Mouse (Mus musculus) cerebellum, postnatal 25 days (tissue): ENCODE measurements around the gene Tstd2.

Source experiments
- DNase-seq, 2 experiments: peaks; one replicate each; pipeline ENCODE4 v3.0.0; 2021; ENCODE audit warnings: mixed read lengths in 2 of 2

Gene Tstd2

DNA sequence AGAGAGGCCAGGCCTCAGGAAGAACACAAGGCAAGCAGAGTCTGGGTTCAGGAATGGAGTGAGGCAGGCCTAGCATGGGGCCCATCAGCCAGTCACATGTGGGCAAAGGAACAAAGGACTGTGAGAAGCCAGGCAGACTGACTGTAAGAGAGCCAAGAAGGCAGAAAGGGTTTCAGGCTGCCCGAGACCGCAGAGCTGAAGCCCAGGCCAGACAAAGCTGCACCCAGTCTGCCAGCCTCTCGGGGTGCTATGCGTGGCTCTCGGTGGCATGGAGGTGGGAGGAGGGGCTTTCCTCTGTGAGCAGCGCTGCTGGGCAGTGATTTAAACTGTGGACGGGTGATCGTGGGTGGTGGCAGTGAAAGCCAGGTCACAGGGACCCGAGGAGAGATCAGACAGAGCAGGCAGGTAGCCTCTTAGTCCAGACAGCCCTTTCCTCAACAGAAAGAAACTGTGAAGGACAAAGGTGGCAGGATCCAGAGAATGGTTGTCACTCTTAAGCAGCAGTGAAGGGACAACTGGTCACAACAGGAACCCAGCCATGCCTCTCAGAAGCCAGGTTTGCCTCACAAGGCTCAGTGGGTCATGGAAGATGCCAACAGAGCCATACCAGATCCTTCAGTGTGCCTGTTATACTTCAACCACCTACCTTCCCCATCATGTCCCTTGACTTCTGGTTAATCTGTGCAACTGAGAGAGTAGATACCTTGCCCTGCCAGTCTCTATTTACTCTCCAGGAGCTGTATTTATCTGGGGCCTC is 53.9 kb downstream of the Tstd2 start:
- peak in 1 of 2 experiments; percentile 62 for DNase-seq

- DNase-seq = no peak
Observed at GRCm38 (mm10) chr4:46082555-46082954, 55.9 kb downstream of the Tstd2 start.

- no peak for DNase-seq
Observed at GRCm38 (mm10) chr4:46080261-46080660, 58.2 kb downstream of the Tstd2 start.

DNA sequence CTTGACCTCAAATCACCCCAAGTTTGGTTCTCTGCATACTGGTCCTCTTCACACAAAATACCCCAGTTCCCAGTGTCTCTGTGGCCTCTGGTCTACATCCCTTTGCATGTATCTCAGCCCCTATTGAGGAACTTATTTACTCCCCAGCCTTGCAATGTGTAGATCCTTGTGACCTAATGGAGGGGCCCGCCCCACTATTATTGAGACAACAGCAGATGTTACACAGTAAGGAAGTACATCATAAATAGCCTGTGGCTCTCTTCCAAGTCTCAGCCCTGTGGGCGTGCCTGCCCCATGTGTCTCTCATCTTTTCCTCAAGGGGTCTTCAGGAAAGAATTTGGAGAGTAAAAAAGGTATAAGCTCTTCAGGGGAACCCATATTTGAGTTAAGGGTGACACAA is 61.6 kb downstream of the Tstd2 start:
- no peak for DNase-seq

GRCm38 (mm10) chr4:46075664-46076063 is 62.8 kb downstream of the Tstd2 start:
- DNase-seq = no peak

DNA sequence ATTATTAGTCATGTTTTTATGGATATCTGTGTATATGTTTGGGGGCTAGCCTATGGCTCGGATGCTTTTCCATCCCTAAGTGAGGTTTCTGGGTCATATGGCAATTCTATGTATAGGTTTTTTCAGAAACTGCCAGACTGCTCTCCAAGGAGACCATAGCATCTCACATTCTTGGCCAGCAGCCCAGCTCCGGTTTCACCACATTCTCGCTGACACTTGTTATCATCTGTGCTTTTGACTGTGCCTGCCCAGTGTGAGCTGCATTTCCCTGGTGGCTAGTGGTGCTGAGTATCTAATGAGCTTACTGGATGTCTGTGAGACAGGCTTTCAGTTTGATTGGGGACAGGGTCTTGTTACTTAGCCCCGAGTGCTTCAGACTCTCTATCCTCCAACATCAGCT is 64.8 kb downstream of the Tstd2 start:
- peak; percentile 84 to 90 for DNase-seq

- DNase-seq = peak; percentile 52 to 61
Observed at GRCm38 (mm10) chr4:46072631-46073030, 65.9 kb downstream of the Tstd2 start.

- DNase-seq = peak; percentile 78 to 83
Observed at GRCm38 (mm10) chr4:46069851-46070482, 68.5 kb downstream of the Tstd2 start.

DNA sequence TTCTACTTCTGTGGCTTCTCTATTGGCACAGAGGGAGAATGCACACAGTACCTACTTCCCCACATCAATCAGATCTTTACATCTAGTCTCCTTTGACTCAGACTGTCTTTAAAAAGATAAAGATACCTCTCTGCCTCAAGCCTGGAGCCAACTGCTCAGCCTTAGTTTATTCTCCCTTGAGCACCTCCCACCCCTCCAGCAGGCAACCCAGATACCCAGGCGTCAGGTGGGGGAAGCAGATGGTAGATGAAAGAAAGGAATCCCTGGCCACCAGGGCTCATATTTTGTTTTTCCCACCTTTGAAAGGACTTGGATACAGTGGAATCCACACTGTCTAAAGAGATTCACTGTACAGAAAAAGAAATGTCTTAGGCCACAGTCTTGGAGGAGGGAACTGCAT is 69.9 kb downstream of the Tstd2 start:
- DNase-seq = peak; percentile 56 to 71

- no peak for DNase-seq
Observed at GRCm38 (mm10) chr4:46068060-46068459, 70.4 kb downstream of the Tstd2 start.

GRCm38 (mm10) chr4:46065695-46066340 is 72.7 kb downstream of the Tstd2 start:
- peak in 1 of 2 experiments; percentile 40 for DNase-seq

DNA sequence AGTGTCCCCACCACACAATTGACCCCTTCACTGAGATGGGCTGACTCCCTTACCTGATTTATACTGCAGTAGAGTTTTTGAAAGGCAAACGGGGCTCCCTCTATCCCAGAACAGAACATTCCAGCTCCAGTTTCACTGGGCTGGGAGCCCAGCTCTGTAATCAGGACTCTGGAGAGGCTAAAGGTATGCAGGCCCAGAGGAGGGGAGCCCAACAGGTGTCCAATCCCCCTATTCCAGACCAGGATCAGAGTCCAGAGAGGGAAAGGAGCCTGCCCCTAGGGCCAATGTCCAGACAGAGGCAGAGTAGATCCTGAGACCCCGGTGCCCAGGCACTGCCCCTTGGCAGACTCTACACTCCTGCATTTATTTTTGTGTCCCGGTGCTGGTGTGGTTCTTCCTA is 73.5 kb downstream of the Tstd2 start:
- DNase-seq = no peak
